ENCODE assay signal across 28 mouse cellular contexts in the genomic region with DNA sequence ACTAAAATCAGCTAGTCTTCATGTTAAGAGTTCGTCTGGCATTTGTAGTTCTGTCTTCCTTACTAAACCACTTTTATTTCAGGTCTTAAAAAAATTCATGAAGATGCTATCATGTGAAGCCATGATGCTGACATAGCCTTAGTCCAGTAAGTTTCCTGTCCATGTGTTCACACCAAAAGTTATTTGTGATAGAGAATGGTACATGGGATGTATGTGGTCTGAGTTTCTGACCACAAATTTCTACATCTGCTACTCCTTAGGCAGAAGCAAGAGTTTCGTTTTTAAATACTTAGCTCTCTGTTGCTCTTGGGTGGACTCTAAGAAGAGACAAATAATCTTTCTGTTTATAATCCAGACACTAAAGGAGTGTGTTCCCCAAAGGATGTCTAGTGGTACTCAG. TPM values are rescaled to one million over a fixed set of nuclear protein-coding genes. Genes with fewer than 3 reads are reported as not detected.
DNase-seq lines count a peak whose midpoint lies in the region; ATAC-seq and TF ChIP-seq lines count a peak whose summit lies in the region.
"Had no signal": no experiment of that assay in that cellular context is flagged by ENCODE, and none has a peak within 500 bp of the region (broad histone marks: within the 10 kb centered on the region; RNA-seq: fewer than 3 reads in every experiment).

No protein-coding gene starts in this region.

- no peak for TF ChIP-seq CTCF in heart, adult 2 months (IDR thresholded peaks at IDR 0.05)

- H3K4me3 ChIP-seq in heart, adult 2 months, result no peak overlapping the region
- H3K4me3 ChIP-seq: embryonic facial prominence, embryonic 13.5 days; embryonic facial prominence, embryonic 15.5 days; erythroblast, embryonic 14.5 days; forebrain, embryonic 10.5 days; forebrain, embryonic 12.5 days had no signal

- no peak overlapping the region for H3K27ac ChIP-seq in heart, adult 2 months
- H3K27ac ChIP-seq: embryonic facial prominence, embryonic 13.5 days; embryonic facial prominence, embryonic 15.5 days; forebrain, embryonic 10.5 days; forebrain, embryonic 12.5 days had no signal

- H3K9ac ChIP-seq in heart, adult 2 months (ENCODE audit: low read depth, low read length), result no peak overlapping the region
- H3K9ac ChIP-seq: embryonic facial prominence, embryonic 13.5 days; embryonic facial prominence, embryonic 15.5 days; forebrain, embryonic 12.5 days had no signal

- no peaks in the 10 kb centered on the region for H3K36me3 ChIP-seq in heart, adult 2 months (ENCODE audit: control insufficient read depth, insufficient read depth, low read length)
- H3K36me3 ChIP-seq: embryonic facial prominence, embryonic 13.5 days; embryonic facial prominence, embryonic 15.5 days; forebrain, embryonic 10.5 days; forebrain, embryonic 12.5 days; G1E had no signal

- no peak for TF ChIP-seq EP300 in heart, adult 2 months (IDR thresholded peaks at IDR 0.05; ENCODE audit: insufficient read depth, low read depth, low read length)

- peak; percentile 60 for ATAC-seq in common myeloid progenitor, adult 5-6 weeks (replicated peaks; ENCODE audit: low read depth, poor library complexity, severe bottlenecking)
- ATAC-seq in megakaryocyte, adult 5-6 weeks (ENCODE audit: poor library complexity, severe bottlenecking), result peak; percentile 49
- ATAC-seq in monocyte, adult 5-6 weeks (replicated peaks; ENCODE audit: insufficient number of reproducible peaks, low FRiP score, low TSS enrichment, poor library complexity, severe bottlenecking), result peak; percentile 66; the same call in 1 of the 2 replicates
- ATAC-seq: activated CD4-positive, CD25-positive, alpha-beta regulatory T cell, adult 4 months; forebrain, embryonic 14.5 days; forebrain, embryonic 16.5 days; Patski had no signal

- no peaks in the 10 kb centered on the region for H3K4me1 ChIP-seq in heart, adult 2 months (ENCODE audit: control insufficient read depth, insufficient read depth, low read length)
- H3K4me1 ChIP-seq: embryonic facial prominence, embryonic 13.5 days; embryonic facial prominence, embryonic 15.5 days; forebrain, embryonic 10.5 days; forebrain, embryonic 12.5 days had no signal

- WGBS in heart, adult 2 months, result 54% methylated on average over 2 of the region's 2 CpGs

- peak; percentile 44 for DNase-seq in 416B (ENCODE audit: low read depth)
- DNase-seq in right cerebral cortex, adult 2 months (ENCODE audit: low spot score in 2 of 2), result no peak
- DNase-seq in heart, adult 2 months, result no peak
- no peak for DNase-seq in frontal cortex, postnatal 10 days (ENCODE audit: low spot score in 2 of 2)
- DNase-seq: adrenal gland, adult 8-10 months; adrenal gland, postnatal 14 days; adrenal gland, postnatal 36 days; cerebellum, adult 11-12 months; cerebellum, adult 2 months; cerebellum, adult 9-10 months; cerebellum, postnatal 10 days; cerebellum, postnatal 25 days; embryo, embryonic 11 days had no signal

- intact Hi-C loops in heart, adult 2 months (cut with DNase I), result no loop called here

- H3K79me2 ChIP-seq in heart, adult 2 months (replicated peaks; ENCODE audit: control insufficient read depth, insufficient read depth, low read length), result no peaks in the 10 kb centered on the region

- TF ChIP-seq POLR2A in heart, adult 2 months (IDR thresholded peaks at IDR 0.05; ENCODE audit: insufficient read depth, low read depth, low read length), result no peak

- no peaks in the 10 kb centered on the region for H3K27me3 ChIP-seq in heart, adult 2 months (ENCODE audit: control insufficient read depth, insufficient read depth, low read length)
- H3K27me3 ChIP-seq: embryonic facial prominence, embryonic 13.5 days; embryonic facial prominence, embryonic 15.5 days; forebrain, embryonic 12.5 days had no signal

RNA-seq across cellular contexts. Expression of a gene that starts 14.2 kb away (rescaled TPM):
- total RNA-seq in common myeloid progenitor, adult 5-6 weeks (2017), result not detected in 2 replicates
- total RNA-seq in megakaryocyte, adult 5-6 weeks (2015), result 12.5 and 18.9 TPM in 2 replicates
- 8.4 and 19.4 TPM in 2 replicates for total RNA-seq in megakaryocyte, adult 5-6 weeks (2017)
- 398 to 1,289 TPM (median 424 TPM) in 3 replicates for total RNA-seq in monocyte, adult 5-6 weeks (2017)
- not detected for total RNA-seq in heart, adult 2 months (2021)
- polyA plus RNA-seq in heart, adult 2 months (2012; rRNA removed), result 0.41 and 1.2 TPM in 2 replicates
- total RNA-seq: adrenal gland, postnatal 14 days; adrenal gland, postnatal 36 days had no signal
- polyA plus RNA-seq: activated CD4-positive, CD25-positive, alpha-beta regulatory T cell, adult 4 months; C2C12; embryonic facial prominence, embryonic 11.5 days; embryonic facial prominence, embryonic 13.5 days; embryonic facial prominence, embryonic 15.5 days; erythroblast, embryonic 14.5 days; forebrain, embryonic 10.5 days; forebrain, embryonic 12.5 days; forebrain, embryonic 14.5 days; forebrain, embryonic 16.5 days; G1E; Patski had no signal

Comparison
In these comparisons a context has a peak if more than half of its experiments do, and no peak if none do; other contexts are left out.
1. RNA of a gene that starts 14.2 kb away (total RNA-seq): 398 to 1,289 TPM in monocyte, adult 5-6 weeks; 8.4 to 19.4 TPM in megakaryocyte, adult 5-6 weeks, not detected in heart, adult 2 months and not detected in common myeloid progenitor, adult 5-6 weeks; every median in the first group is over 10 times any median in the second.
2. Peak in every context shown above with its lines, with median percentiles within 50 percentile points of each other: ATAC-seq.